Mouse (Mus musculus): ENCODE results near the gene Cd7.
A peak's percentile ranks its signal among the peaks of the same experiment; 100 is the strongest.
"Not testable (repeated sequence)": the region's sequence is repeated elsewhere in the genome, so short reads cannot be mapped to it uniquely, and the experiment has no call there.

Cd7 gene

GRCm38 (mm10) chr11:121039302-121039701 lies at the start of gene Cd7:
Gene Cd7 (minus strand): TSS chr11:121039418.
- no peak for DNase-seq (ENCODE audit: low read depth, low spot score)
- no peaks in the 10 kb centered on the region for H3K27me3 ChIP-seq (ENCODE audit: control insufficient read depth, insufficient read depth, low read length, poor library complexity, severe bottlenecking)
- H3K36me3 ChIP-seq (ENCODE audit: control insufficient read depth, insufficient read depth, low read length, poor library complexity, severe bottlenecking), result no peaks in the 10 kb centered on the region

GRCm38 (mm10) chr11:121088997-121089396 lies 49.8 kb upstream of the Cd7 start:
- no peak for DNase-seq (ENCODE audit: low read depth, low spot score)
- H3K36me3 ChIP-seq (ENCODE audit: control insufficient read depth, insufficient read depth, low read length, poor library complexity, severe bottlenecking), result no peaks in the 10 kb centered on the region

GRCm38 (mm10) chr11:121086296-121086695 lies 47.1 kb upstream of the Cd7 start:
- Histone ChIP-seq H3K36me3 (ENCODE audit: control insufficient read depth, insufficient read depth, low read length, poor library complexity, severe bottlenecking) (no peaks in the 10 kb centered on the region), H3K27me3 (ENCODE audit: control insufficient read depth, insufficient read depth, low read length, poor library complexity, severe bottlenecking) (no peaks in the 10 kb centered on the region)
- no peak for DNase-seq (ENCODE audit: low read depth, low spot score)

More at GRCm38 (mm10) chr11:121088997-121089396, 49.8 kb upstream of the Cd7 start:
- no peaks in the 10 kb centered on the region for H3K27me3 ChIP-seq (ENCODE audit: control insufficient read depth, insufficient read depth, low read length, poor library complexity, severe bottlenecking)

GRCm38 (mm10) chr11:121085181-121085580 lies 46.0 kb upstream of the Cd7 start:
- no peak for DNase-seq (ENCODE audit: low read depth, low spot score)
- H3K27me3 ChIP-seq (ENCODE audit: control insufficient read depth, insufficient read depth, low read length, poor library complexity, severe bottlenecking), result no peaks in the 10 kb centered on the region
- H3K36me3 ChIP-seq (ENCODE audit: control insufficient read depth, insufficient read depth, low read length, poor library complexity, severe bottlenecking), result no peaks in the 10 kb centered on the region

GRCm38 (mm10) chr11:121082857-121083500 lies 43.8 kb upstream of the Cd7 start:
- peak; percentile 79 for DNase-seq (ENCODE audit: low read depth, low spot score)
- Histone ChIP-seq H3K36me3 (ENCODE audit: control insufficient read depth, insufficient read depth, low read length, poor library complexity, severe bottlenecking) (no peaks in the 10 kb centered on the region), H3K27me3 (ENCODE audit: control insufficient read depth, insufficient read depth, low read length, poor library complexity, severe bottlenecking) (no peaks in the 10 kb centered on the region)

- no peaks in the 10 kb centered on the region for H3K27me3 ChIP-seq (ENCODE audit: control insufficient read depth, insufficient read depth, low read length, poor library complexity, severe bottlenecking)
- H3K36me3 ChIP-seq (ENCODE audit: control insufficient read depth, insufficient read depth, low read length, poor library complexity, severe bottlenecking), result no peaks in the 10 kb centered on the region
- no peak for DNase-seq (ENCODE audit: low read depth, low spot score)
These were observed 43.0 kb upstream of the Cd7 start for GRCm38 (mm10) chr11:121082250-121082649.

- Histone ChIP-seq H3K27me3 (ENCODE audit: control insufficient read depth, insufficient read depth, low read length, poor library complexity, severe bottlenecking) (no peaks in the 10 kb centered on the region), H3K36me3 (ENCODE audit: control insufficient read depth, insufficient read depth, low read length, poor library complexity, severe bottlenecking) (no peaks in the 10 kb centered on the region)
- no peak for DNase-seq (ENCODE audit: low read depth, low spot score)
These were observed 41.9 kb upstream of the Cd7 start, which contains the start of gene Sectm1a for GRCm38 (mm10) chr11:121081120-121081519. Gene Sectm1a (minus strand): TSS chr11:121081220.

- Histone ChIP-seq H3K36me3 (ENCODE audit: control insufficient read depth, insufficient read depth, low read length, poor library complexity, severe bottlenecking) (no peaks in the 10 kb centered on the region), H3K27me3 (ENCODE audit: control insufficient read depth, insufficient read depth, low read length, poor library complexity, severe bottlenecking) (no peaks in the 10 kb centered on the region)
- no peak for DNase-seq (ENCODE audit: low read depth, low spot score)
These were observed 41.1 kb upstream of the Cd7 start for GRCm38 (mm10) chr11:121080330-121080729.

- Histone ChIP-seq H3K27me3 (ENCODE audit: control insufficient read depth, insufficient read depth, low read length, poor library complexity, severe bottlenecking) (no peaks in the 10 kb centered on the region), H3K36me3 (ENCODE audit: control insufficient read depth, insufficient read depth, low read length, poor library complexity, severe bottlenecking) (no peaks in the 10 kb centered on the region)
- DNase-seq (ENCODE audit: low read depth, low spot score), result no peak
These were observed 36.4 kb upstream of the Cd7 start for GRCm38 (mm10) chr11:121075655-121076054.

- not testable (repeated sequence) for H3K27me3 ChIP-seq (ENCODE audit: control insufficient read depth, insufficient read depth, low read length, poor library complexity, severe bottlenecking); DNase-seq (ENCODE audit: low read depth, low spot score); H3K36me3 ChIP-seq (ENCODE audit: control insufficient read depth, insufficient read depth, low read length, poor library complexity, severe bottlenecking)
These were observed 30.4 kb upstream of the Cd7 start for GRCm38 (mm10) chr11:121069662-121070061.

- Histone ChIP-seq H3K27me3 (ENCODE audit: control insufficient read depth, insufficient read depth, low read length, poor library complexity, severe bottlenecking) (no peaks in the 10 kb centered on the region), H3K36me3 (ENCODE audit: control insufficient read depth, insufficient read depth, low read length, poor library complexity, severe bottlenecking) (no peaks in the 10 kb centered on the region)
- no peak for DNase-seq (ENCODE audit: low read depth, low spot score)
These were observed 28.7 kb upstream of the Cd7 start for GRCm38 (mm10) chr11:121067895-121068294.

- no peaks in the 10 kb centered on the region for H3K27me3 ChIP-seq (ENCODE audit: control insufficient read depth, insufficient read depth, low read length, poor library complexity, severe bottlenecking)
- DNase-seq (ENCODE audit: low read depth, low spot score), result peak; percentile 38
These were observed 25.0 kb upstream of the Cd7 start for GRCm38 (mm10) chr11:121064197-121064596.

GRCm38 (mm10) chr11:121063379-121063778 lies 24.2 kb upstream of the Cd7 start, which contains the start of gene Sectm1b:
Gene Sectm1b (minus strand): TSS chr11:121063569.
- DNase-seq (ENCODE audit: low read depth, low spot score), result no peak
- no peaks in the 10 kb centered on the region for H3K36me3 ChIP-seq (ENCODE audit: control insufficient read depth, insufficient read depth, low read length, poor library complexity, severe bottlenecking)
- no peaks in the 10 kb centered on the region for H3K27me3 ChIP-seq (ENCODE audit: control insufficient read depth, insufficient read depth, low read length, poor library complexity, severe bottlenecking)

More at GRCm38 (mm10) chr11:121064197-121064596, 25.0 kb upstream of the Cd7 start:
- H3K36me3 ChIP-seq (ENCODE audit: control insufficient read depth, insufficient read depth, low read length, poor library complexity, severe bottlenecking), result no peaks in the 10 kb centered on the region

GRCm38 (mm10) chr11:121061615-121062014 lies 22.4 kb upstream of the Cd7 start:
- H3K36me3 ChIP-seq (ENCODE audit: control insufficient read depth, insufficient read depth, low read length, poor library complexity, severe bottlenecking), result no peaks in the 10 kb centered on the region
- DNase-seq (ENCODE audit: low read depth, low spot score), result no peak
- H3K27me3 ChIP-seq (ENCODE audit: control insufficient read depth, insufficient read depth, low read length, poor library complexity, severe bottlenecking), result no peaks in the 10 kb centered on the region

GRCm38 (mm10) chr11:121060401-121061067 lies 21.3 kb upstream of the Cd7 start:
- DNase-seq (ENCODE audit: low read depth, low spot score), result not testable (repeated sequence)

More at GRCm38 (mm10) chr11:121060401-121061067, 21.3 kb upstream of the Cd7 start:
- not testable (repeated sequence) for H3K36me3 ChIP-seq (ENCODE audit: control insufficient read depth, insufficient read depth, low read length, poor library complexity, severe bottlenecking); H3K27me3 ChIP-seq (ENCODE audit: control insufficient read depth, insufficient read depth, low read length, poor library complexity, severe bottlenecking)
